Mouse (Mus musculus): ENCODE results near the gene Grem2. TPM values are rescaled to one million over a fixed set of nuclear protein-coding genes. Genes with fewer than 3 reads are reported as not detected.
A peak's percentile ranks its signal among the peaks of the same experiment; 100 is the strongest.

Gene Grem2
- polyA plus RNA-seq (2016; fragmentation: Nextera tagmentation; extraction: Ambion mirVana), result 0.41 and 0.77 TPM in 2 replicates

DNA sequence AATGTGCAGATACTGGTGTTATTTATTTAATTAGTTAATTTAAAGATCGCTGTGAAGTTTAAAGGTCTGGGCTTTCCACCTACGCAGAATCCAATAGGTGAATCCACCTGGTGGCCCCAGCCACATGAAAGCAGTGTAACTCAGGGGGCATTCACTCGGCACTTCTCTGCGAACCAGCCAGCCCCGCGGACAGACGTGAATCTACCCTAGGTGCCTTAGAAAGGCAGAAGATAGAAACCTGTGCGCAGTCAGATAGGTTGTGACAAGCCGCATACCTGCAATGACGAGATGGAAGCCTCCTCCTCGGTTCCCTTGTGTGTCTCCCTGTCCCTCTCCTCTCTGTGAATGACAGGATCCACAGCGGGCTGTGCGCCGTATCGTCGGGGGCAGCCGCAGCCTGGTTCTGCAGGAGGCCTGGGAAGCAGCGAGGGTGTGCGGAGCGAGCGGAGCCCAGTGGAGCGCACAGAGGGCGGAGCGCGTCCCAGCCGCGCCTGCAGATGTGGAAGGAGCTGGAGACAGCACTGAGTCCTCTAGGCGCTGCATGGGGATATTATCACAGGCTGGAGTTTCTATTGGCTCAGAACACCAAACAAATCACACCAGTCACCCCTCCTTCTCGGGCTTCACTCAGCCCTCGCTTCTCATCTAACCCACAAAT is at the start of gene Grem2:
Gene Grem2 (minus strand): TSS at position 522 of the 658 bp plus-strand sequence.
- 4% methylated on average over 30 of the region's 30 CpGs for WGBS
- peak; percentile 94 for ATAC-seq (ENCODE audit: low FRiP score)
- Histone ChIP-seq H3K27ac (no peak within 1 kb of the TSS), H3K36me3 (replicated peaks) (no peaks in the 10 kb centered on the region), H3K4me1 (peaks cover 4% of the 10 kb centered on the region; the same call in 1 of the 2 replicates), H3K9me3 (no peaks in the 10 kb centered on the region), H3K4me3 (replicated peaks) (peak within 1 kb of the TSS; percentile 39), H3K27me3 (peaks cover 4% of the 10 kb centered on the region; the same call in 1 of the 2 replicates), H3K4me2 (peak within 1 kb of the TSS; percentile 59), H3K9ac (peak within 1 kb of the TSS; percentile 42; the same call in 1 of the 2 replicates)

DNA sequence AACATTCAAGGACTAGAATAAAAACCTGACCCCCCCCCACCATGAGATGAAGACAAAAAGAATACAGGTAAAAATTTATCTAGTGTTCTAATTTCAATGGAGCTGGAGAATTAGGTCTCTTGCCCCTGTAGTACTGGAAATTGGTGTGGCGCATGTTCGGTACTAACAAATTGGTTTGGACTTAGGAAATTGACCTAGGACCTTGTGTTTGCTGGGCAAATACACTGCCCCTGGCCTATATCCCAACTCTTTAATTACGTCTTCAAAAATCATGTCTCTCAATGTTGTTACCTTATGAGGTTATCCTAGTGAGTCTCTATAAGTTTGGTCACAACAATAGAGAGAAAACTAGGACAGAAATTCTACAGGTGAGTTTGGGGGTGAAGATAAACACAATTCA is 38.2 kb upstream of the Grem2 start:
- H3K4me1 ChIP-seq, result peaks cover 5% of the 10 kb centered on the region; the same call in 1 of the 2 replicates
- ATAC-seq (ENCODE audit: low FRiP score), result no peak
- WGBS, result 96% methylated on average over 3 of the region's 3 CpGs
- H3K27me3 ChIP-seq, result no peaks in the 10 kb centered on the region
- H3K9ac ChIP-seq, result no peak overlapping the region
- H3K4me2 ChIP-seq, result no peak overlapping the region
- H3K9me3 ChIP-seq, result no peaks in the 10 kb centered on the region
- no peaks in the 10 kb centered on the region for H3K36me3 ChIP-seq (replicated peaks)
- H3K4me3 ChIP-seq (replicated peaks), result no peak overlapping the region
- H3K27ac ChIP-seq, result no peak overlapping the region

DNA sequence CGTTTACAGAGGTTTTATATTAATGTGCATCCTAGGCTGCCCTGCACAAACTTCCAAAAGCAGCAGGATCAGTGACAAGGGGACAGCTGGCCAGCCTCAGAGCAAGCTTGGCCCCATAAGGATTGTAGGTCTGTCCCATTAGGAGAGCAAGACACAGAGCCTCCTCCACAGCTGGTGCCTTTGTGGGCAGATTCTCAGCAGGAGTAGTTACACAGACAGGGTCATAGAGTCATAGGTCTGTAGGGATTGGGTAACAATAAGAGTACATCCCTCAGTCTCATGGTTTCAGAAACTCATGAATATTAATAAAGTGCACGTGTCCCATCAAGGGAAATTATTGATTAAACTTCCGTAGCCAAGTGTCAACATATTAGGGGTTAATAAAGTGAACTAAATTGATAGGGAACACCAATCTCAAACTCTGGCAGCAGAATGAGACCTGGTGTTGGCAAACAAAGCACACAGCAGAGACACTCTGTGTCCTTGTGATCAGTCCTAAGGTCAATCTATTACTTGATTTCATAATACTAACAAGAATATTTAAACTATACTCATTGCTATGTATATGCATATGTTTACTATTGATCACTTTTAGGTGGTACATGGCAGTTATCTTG is 9.5 kb upstream of the Grem2 start:
- H3K4me1 ChIP-seq, result no peaks in the 10 kb centered on the region; the same call in 1 of the 2 replicates
- WGBS, result 70% methylated on average over 3 of the region's 3 CpGs
- H3K4me3 ChIP-seq (replicated peaks), result no peak overlapping the region
- H3K4me2 ChIP-seq, result no peak overlapping the region
- no peaks in the 10 kb centered on the region for H3K36me3 ChIP-seq (replicated peaks)
- H3K9me3 ChIP-seq, result no peaks in the 10 kb centered on the region
- H3K27me3 ChIP-seq, result no peaks in the 10 kb centered on the region
- no peak overlapping the region for H3K27ac ChIP-seq
- ATAC-seq (ENCODE audit: low FRiP score), result peak; percentile 80; the same call in 1 of the 2 replicates
- no peak overlapping the region for H3K9ac ChIP-seq

DNA sequence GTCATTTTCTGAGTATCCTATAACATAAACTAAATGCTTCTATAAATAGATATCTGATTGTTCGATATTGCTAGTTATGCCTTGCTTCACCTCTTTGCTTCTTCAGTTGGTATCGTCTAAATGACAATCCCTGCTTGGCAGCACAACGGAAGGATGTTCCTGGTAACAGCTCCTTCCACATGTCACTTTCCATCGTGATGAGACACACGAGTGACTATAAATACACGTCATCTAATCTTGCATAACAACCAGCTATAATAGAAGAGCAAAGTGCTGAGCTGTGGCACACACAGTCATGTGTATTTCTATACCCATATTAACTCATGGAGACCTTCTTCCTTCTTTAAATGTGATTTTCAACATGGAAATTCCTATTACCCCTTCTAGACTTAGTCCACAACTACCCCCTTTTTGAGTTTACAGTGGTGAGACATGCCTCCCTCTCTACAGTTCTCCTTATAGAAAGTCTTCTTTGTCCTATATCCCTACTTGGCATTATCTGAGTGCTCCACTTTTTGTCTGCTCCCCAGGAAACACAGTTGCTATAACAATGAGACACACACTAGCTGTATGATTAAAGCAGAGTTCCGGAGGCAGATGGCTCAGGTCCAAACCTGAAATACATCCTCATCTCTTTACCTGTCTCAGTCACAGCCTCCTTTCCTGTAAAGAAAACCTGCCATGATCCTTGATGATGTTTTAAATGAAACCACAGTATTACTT is 8.0 kb upstream of the Grem2 start:
- no peak overlapping the region for H3K4me2 ChIP-seq
- 84% methylated on average over 7 of the region's 7 CpGs for WGBS
- H3K27ac ChIP-seq, result no peak overlapping the region
- no peaks in the 10 kb centered on the region for H3K36me3 ChIP-seq (replicated peaks)
- no peaks in the 10 kb centered on the region for H3K27me3 ChIP-seq
- no peak overlapping the region for H3K9ac ChIP-seq
- no peaks in the 10 kb centered on the region; the same call in 1 of the 2 replicates for H3K4me1 ChIP-seq
- H3K9me3 ChIP-seq, result no peaks in the 10 kb centered on the region
- ATAC-seq (ENCODE audit: low FRiP score), result no peak
- no peak overlapping the region for H3K4me3 ChIP-seq (replicated peaks)

DNA sequence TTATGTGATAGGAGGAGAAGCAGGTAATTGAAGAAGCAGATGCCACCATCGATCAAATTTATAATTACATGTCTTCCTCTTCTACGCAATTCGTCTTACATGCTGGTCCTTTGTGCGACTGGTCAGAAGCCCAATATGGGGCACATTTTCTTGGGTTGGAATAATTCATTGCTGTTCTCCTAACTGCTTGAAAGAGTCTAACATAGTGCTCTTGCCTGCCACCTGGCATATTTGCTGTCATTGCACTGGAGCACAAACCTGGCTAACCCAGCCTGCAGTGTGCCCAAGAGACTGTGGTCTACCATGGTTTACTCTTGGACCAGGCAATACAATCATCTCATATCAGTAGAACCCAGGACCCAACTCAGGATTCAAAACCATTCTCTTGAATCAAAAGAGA is 2.7 kb downstream of the Grem2 start:
- H3K9me3 ChIP-seq, result no peaks in the 10 kb centered on the region
- ATAC-seq (ENCODE audit: low FRiP score), result no peak
- WGBS, result 98% methylated on average over 4 of the region's 4 CpGs
- no peak overlapping the region for H3K4me2 ChIP-seq
- H3K36me3 ChIP-seq (replicated peaks), result no peaks in the 10 kb centered on the region
- peaks cover 4% of the 10 kb centered on the region; the same call in 1 of the 2 replicates for H3K4me1 ChIP-seq
- no peak overlapping the region for H3K9ac ChIP-seq
- H3K27ac ChIP-seq, result no peak overlapping the region
- H3K27me3 ChIP-seq, result peaks cover 4% of the 10 kb centered on the region; the same call in 1 of the 2 replicates
- H3K4me3 ChIP-seq (replicated peaks), result no peak overlapping the region

DNA sequence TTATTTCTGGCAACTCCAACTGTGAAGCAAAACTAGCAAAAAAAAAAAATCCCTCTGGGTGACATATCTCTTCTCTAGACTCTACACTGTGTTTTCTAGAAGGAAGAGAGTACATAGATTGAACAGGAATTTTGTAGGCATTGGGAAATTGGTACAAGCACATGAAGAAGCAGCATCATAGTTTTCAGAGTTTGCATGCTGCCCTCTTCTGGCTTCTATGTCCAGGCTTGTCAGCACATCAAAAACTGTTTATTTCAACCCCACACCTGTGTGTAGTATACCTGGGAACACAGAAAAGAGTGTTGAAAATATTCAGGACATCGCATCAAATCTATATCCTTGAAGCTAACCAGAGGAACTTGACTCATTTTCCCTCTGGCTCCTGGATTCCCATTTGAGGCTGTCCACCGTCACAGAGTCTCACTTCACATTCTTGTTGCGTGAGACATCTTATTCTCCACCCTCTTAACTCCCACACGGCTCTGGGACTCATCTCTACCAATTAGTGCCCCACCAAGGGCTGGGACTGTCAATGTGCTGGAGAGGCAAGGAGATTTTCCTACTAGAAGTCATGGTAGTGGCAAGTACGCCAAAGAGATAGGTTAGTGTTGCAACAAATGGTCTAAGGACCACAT is 3.3 kb downstream of the Grem2 start:
- Histone ChIP-seq H3K4me3 (replicated peaks) (no peak overlapping the region), H3K4me2 (no peak overlapping the region), H3K36me3 (replicated peaks) (no peaks in the 10 kb centered on the region), H3K27ac (no peak overlapping the region), H3K27me3 (peaks cover 4% of the 10 kb centered on the region; the same call in 1 of the 2 replicates), H3K9ac (no peak overlapping the region), H3K9me3 (no peaks in the 10 kb centered on the region), H3K4me1 (peaks cover 4% of the 10 kb centered on the region; the same call in 1 of the 2 replicates)
- WGBS, result 91% methylated on average over 5 of the region's 5 CpGs
- no peak for ATAC-seq (ENCODE audit: low FRiP score)

DNA sequence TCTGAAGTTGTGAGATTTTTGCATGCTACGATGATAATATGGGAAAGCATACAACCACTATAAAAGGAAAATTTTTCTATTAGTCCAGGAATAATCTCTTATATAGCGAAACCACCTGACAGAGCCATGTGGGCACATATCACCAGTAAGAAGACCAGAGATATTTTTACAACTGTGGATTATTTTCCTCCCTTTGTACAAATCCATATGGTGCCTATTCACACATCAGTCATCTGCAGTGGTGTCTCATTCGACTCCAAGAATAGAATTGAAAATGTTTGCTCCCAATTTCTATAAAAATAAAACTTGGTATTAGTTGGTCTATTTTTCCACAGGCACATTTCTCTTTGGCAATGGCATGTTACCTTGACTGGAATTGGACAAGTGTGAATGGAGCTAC is 11.8 kb downstream of the Grem2 start:
- 78% methylated on average over 3 of the region's 3 CpGs for WGBS
- no peak overlapping the region for H3K9ac ChIP-seq
- H3K27me3 ChIP-seq, result no peaks in the 10 kb centered on the region
- H3K4me1 ChIP-seq, result no peaks in the 10 kb centered on the region
- no peaks in the 10 kb centered on the region for H3K9me3 ChIP-seq
- no peak overlapping the region for H3K4me3 ChIP-seq (replicated peaks)
- H3K36me3 ChIP-seq (replicated peaks), result no peaks in the 10 kb centered on the region
- ATAC-seq (ENCODE audit: low FRiP score), result no peak
- no peak overlapping the region for H3K27ac ChIP-seq
- no peak overlapping the region for H3K4me2 ChIP-seq

DNA sequence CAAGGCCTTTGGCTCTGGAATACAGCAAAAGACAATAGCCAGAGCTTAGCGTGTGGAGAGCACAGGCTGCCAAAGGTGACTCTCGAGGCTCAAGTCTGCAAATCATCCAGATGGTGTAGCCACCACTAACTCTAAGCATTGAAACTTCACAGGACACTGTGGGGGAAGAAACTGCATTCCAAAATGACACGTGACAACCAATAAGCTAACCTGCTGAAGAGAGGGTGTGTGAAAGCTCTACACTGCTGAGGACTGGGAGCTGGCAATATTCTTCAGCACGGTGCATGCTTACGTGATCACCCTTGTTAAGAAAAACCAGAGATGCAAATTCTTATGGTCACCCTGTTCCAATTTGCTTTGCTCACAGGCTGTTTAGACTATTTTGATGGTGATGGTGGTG is 13.4 kb downstream of the Grem2 start:
- Histone ChIP-seq H3K4me3 (replicated peaks) (no peak overlapping the region), H3K27ac (no peak overlapping the region), H3K4me1 (no peaks in the 10 kb centered on the region), H3K4me2 (no peak overlapping the region), H3K36me3 (replicated peaks) (no peaks in the 10 kb centered on the region), H3K27me3 (no peaks in the 10 kb centered on the region), H3K9me3 (no peaks in the 10 kb centered on the region), H3K9ac (no peak overlapping the region)
- no peak for ATAC-seq (ENCODE audit: low FRiP score)
- WGBS, result 92% methylated on average over 5 of the region's 5 CpGs

DNA sequence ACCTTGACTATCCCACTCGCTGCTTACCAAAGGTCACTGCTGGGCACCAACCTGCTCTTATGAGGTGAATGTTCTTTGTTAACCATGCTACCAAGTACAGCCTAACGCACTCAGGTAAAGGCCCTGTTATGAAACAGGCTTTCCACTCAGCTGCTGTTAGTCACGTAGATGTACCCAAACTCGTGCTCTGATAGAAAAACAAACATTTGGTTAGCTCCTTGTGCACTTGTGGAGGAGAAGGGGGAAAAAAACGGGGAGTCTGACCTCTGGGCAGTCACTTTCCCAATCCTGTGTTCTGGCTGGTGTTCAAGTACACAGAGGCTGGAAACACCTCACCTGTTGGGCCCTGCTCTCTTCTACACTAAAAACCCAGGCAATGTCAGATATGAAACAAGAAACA is 14.0 kb downstream of the Grem2 start:
- no peak overlapping the region for H3K4me2 ChIP-seq
- H3K36me3 ChIP-seq (replicated peaks), result no peaks in the 10 kb centered on the region
- WGBS, result 81% methylated on average over 5 of the region's 5 CpGs
- no peak overlapping the region for H3K4me3 ChIP-seq (replicated peaks)
- no peaks in the 10 kb centered on the region for H3K4me1 ChIP-seq
- no peaks in the 10 kb centered on the region for H3K27me3 ChIP-seq
- H3K27ac ChIP-seq, result no peak overlapping the region
- H3K9ac ChIP-seq, result no peak overlapping the region
- H3K9me3 ChIP-seq, result no peaks in the 10 kb centered on the region
- no peak for ATAC-seq (ENCODE audit: low FRiP score)

DNA sequence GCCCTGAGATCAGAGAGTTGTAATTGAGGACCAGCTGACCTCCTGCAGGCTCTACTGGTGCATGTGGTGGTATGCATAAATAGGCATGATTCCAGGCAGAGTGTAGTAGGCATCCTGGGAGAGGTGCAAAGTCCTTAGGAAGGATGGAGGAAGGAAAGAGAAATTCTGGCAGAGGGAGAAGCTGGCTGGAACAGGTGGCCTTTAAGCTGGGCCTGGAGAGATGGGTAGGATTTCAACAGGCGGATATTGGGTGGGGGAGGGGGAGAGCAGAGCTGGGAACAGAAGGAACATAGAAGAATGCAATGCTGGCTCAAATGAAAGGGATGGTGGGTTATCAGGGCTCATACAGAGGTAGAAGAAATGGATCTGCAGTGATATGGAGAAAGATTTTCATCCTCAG is 18.9 kb downstream of the Grem2 start:
- Histone ChIP-seq H3K9ac (no peak overlapping the region), H3K4me3 (replicated peaks) (no peak overlapping the region), H3K4me1 (no peaks in the 10 kb centered on the region), H3K36me3 (replicated peaks) (no peaks in the 10 kb centered on the region), H3K4me2 (no peak overlapping the region), H3K27me3 (no peaks in the 10 kb centered on the region), H3K9me3 (no peaks in the 10 kb centered on the region), H3K27ac (no peak overlapping the region)
- no peak for ATAC-seq (ENCODE audit: low FRiP score)
- WGBS, result 71% methylated on average over 1 of the region's 1 CpGs

DNA sequence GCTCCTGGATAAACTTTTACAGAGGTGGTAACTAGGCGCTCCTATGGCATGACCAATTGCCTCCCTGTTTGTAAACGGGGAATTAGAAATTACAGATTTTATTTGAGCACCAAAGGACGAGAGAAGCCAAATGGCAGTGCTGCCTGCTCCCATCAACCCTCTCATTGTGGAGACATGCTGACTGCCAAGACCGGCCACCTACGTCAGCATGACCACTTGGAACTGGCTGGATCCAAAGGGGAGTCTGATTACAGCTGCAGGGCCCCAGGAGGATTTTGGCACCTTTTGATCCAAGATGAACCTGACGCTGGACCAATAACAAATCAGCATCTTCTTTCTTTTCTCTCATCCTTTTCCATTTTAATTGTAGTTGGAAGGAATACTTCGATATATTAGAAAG is 29.1 kb downstream of the Grem2 start:
- no peak overlapping the region for H3K27ac ChIP-seq
- no peaks in the 10 kb centered on the region for H3K36me3 ChIP-seq (replicated peaks)
- H3K4me1 ChIP-seq, result no peaks in the 10 kb centered on the region
- no peaks in the 10 kb centered on the region for H3K27me3 ChIP-seq
- no peak overlapping the region for H3K9ac ChIP-seq
- H3K4me2 ChIP-seq, result no peak overlapping the region
- H3K9me3 ChIP-seq, result no peaks in the 10 kb centered on the region
- WGBS, result 86% methylated on average over 7 of the region's 7 CpGs
- no peak overlapping the region for H3K4me3 ChIP-seq (replicated peaks)
- no peak for ATAC-seq (ENCODE audit: low FRiP score)

DNA sequence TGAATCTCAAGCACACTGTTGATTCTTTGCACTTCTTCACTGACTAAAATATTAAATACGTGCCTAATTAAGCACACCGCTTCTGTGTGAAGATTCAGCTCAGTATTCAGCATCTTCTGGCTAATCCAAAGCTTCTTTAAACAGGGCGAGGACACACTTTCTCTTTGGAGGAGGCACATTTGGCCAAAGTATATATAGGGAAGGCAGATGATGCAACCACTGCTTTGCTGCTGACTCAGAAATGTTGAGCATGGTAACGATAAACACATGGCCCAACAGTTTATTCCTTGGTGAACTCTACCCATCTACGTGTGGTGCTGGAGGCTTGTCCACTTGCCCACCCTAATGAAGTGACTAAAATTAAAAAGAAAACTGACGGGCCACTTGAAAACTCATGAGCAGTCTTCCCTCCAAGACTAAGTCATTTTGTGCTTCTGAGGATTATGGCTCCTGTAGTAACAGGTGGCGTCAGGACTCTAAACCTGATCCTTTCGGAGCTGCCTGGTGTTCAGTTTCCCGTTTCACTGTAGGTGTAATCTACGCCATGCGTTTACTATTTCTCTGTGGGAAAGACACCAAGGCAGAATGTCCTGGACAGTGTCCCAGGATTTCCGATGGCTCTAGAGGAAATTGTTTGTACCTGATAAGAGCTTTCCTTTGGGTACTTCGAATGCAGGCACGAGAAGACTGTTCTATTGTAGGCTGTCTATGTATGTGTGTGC is 32.8 kb downstream of the Grem2 start:
- 87% methylated on average over 14 of the region's 14 CpGs for WGBS

More for the DNA sequence above, 32.8 kb downstream of the Grem2 start:
- H3K9me3 ChIP-seq, result no peaks in the 10 kb centered on the region
- H3K4me3 ChIP-seq (replicated peaks), result no peak overlapping the region
- no peak overlapping the region for H3K4me2 ChIP-seq
- no peak overlapping the region for H3K27ac ChIP-seq
- no peaks in the 10 kb centered on the region for H3K4me1 ChIP-seq
- H3K27me3 ChIP-seq, result no peaks in the 10 kb centered on the region
- H3K36me3 ChIP-seq (replicated peaks), result no peaks in the 10 kb centered on the region
- H3K9ac ChIP-seq, result no peak overlapping the region
- no peak for ATAC-seq (ENCODE audit: low FRiP score)

Data from forebrain, embryonic 12.5 days (tissue).